Comparison of ENCODE assay signal across 24 mouse cellular contexts in the genomic region with DNA sequence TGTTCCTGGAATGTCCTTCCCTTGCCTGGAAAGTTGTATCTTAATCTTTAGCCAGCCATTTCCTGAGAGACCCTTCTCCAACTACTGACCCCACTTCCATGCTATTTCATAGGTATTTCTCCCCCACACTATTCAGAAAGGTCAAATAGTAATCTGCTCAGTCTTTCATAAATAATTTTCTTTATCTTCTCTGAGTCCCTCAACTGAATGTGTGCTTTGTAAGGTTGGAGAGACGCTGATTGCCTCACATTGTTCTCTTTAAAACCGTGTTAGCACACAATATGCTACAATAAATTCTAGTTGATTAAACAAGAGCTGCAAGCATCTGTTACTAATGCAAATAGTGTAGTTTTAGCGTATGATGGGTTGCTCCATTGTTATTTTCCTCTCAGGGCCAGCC.
DNase-seq lines count a peak whose midpoint lies in the region; ATAC-seq and TF ChIP-seq lines count a peak whose summit lies in the region.
"Had no signal": no experiment of that assay in that cellular context is flagged by ENCODE, and none has a peak within 500 bp of the region (broad histone marks: within the 10 kb centered on the region; RNA-seq: fewer than 3 reads in every experiment).

No protein-coding gene starts in this region.

- ATAC-seq in midbrain, embryonic 14.5 days (ENCODE audit: low FRiP score, low TSS enrichment) = no peak
- ATAC-seq in midbrain, embryonic 15.5 days (replicated peaks) = no peak
- no peak for ATAC-seq in forebrain, embryonic 15.5 days (replicated peaks)
- ATAC-seq: hindbrain, postnatal 0 days; intestine, embryonic 16.5 days had no signal

- H3K27ac ChIP-seq in kidney, adult 2 months (ENCODE audit: insufficient read depth, low read depth, low read length) = peak overlapping the region; percentile 99
- 0 out of 2 replicates have a peak overlapping the region, but pooled peaks have one; percentile 41 for H3K27ac ChIP-seq in midbrain, embryonic 14.5 days (replicated peaks; ENCODE audit: low read depth, low read length)
- H3K27ac ChIP-seq in midbrain, embryonic 15.5 days = no peak overlapping the region
- H3K27ac ChIP-seq in forebrain, embryonic 15.5 days (replicated peaks) = peak overlapping the region; percentile 21; the same call in 1 of the 2 replicates
- H3K27ac ChIP-seq: heart, adult 2 months; heart, embryonic 13.5 days; limb, embryonic 12.5 days; liver, embryonic 13.5 days had no signal

- no peak overlapping the region for H3K4me2 ChIP-seq in midbrain, embryonic 14.5 days (ENCODE audit: low read length)
- H3K4me2 ChIP-seq in midbrain, embryonic 15.5 days = no peak overlapping the region
- H3K4me2 ChIP-seq in forebrain, embryonic 15.5 days (replicated peaks) = no peak overlapping the region
- H3K4me2 ChIP-seq: heart, embryonic 13.5 days; limb, embryonic 12.5 days; liver, embryonic 13.5 days; lung, embryonic 14.5 days had no signal

- 62% methylated on average over 3 of the region's 3 CpGs for WGBS in kidney, adult 2 months
- 53% methylated on average over 3 of the region's 3 CpGs for WGBS in midbrain, embryonic 14.5 days
- 48% methylated on average over 3 of the region's 3 CpGs for WGBS in midbrain, embryonic 15.5 days
- WGBS in forebrain, embryonic 15.5 days = 12% methylated on average over 3 of the region's 3 CpGs

- no peak overlapping the region for H3K4me3 ChIP-seq in kidney, adult 2 months (ENCODE audit: insufficient read depth, low read depth, low read length)
- no peak overlapping the region for H3K4me3 ChIP-seq in midbrain, embryonic 14.5 days (replicated peaks; ENCODE audit: low read depth, low read length)
- H3K4me3 ChIP-seq in midbrain, embryonic 15.5 days = no peak overlapping the region
- H3K4me3 ChIP-seq in forebrain, embryonic 15.5 days = no peak overlapping the region
- H3K4me3 ChIP-seq: heart, adult 2 months; heart, embryonic 13.5 days; limb, embryonic 12.5 days; liver, embryonic 13.5 days; megakaryocyte, embryonic 14.5 days had no signal

- H3K4me1 ChIP-seq in kidney, adult 2 months (ENCODE audit: control insufficient read depth, insufficient read depth, low read length) = peaks cover 19% of the 10 kb centered on the region
- H3K4me1 ChIP-seq in midbrain, embryonic 14.5 days (ENCODE audit: control insufficient read depth, insufficient read depth, low read length) = peaks cover 22% of the 10 kb centered on the region
- peaks cover 21% of the 10 kb centered on the region for H3K4me1 ChIP-seq in midbrain, embryonic 15.5 days
- H3K4me1 ChIP-seq in forebrain, embryonic 15.5 days = peaks cover 27% of the 10 kb centered on the region
- H3K4me1 ChIP-seq: heart, embryonic 13.5 days; limb, embryonic 12.5 days; liver, embryonic 13.5 days; megakaryocyte, embryonic 14.5 days had no signal

- H3K27me3 ChIP-seq in kidney, adult 2 months (replicated peaks; ENCODE audit: control insufficient read depth, insufficient read depth, low read length) = no peaks in the 10 kb centered on the region
- H3K27me3 ChIP-seq in midbrain, embryonic 14.5 days (ENCODE audit: control insufficient read depth, insufficient read depth, low read length) = no peaks in the 10 kb centered on the region
- no peaks in the 10 kb centered on the region for H3K27me3 ChIP-seq in midbrain, embryonic 15.5 days (replicated peaks)
- no peaks in the 10 kb centered on the region for H3K27me3 ChIP-seq in forebrain, embryonic 15.5 days
- H3K27me3 ChIP-seq: heart, embryonic 13.5 days; limb, embryonic 12.5 days; liver, embryonic 13.5 days; megakaryocyte, embryonic 14.5 days had no signal

- no peaks in the 10 kb centered on the region for H3K9me3 ChIP-seq in midbrain, embryonic 14.5 days (ENCODE audit: control insufficient read depth, low read length)
- H3K9me3 ChIP-seq in midbrain, embryonic 15.5 days = no peaks in the 10 kb centered on the region
- H3K9me3 ChIP-seq in forebrain, embryonic 15.5 days = no peaks in the 10 kb centered on the region
- H3K9me3 ChIP-seq: heart, embryonic 13.5 days; limb, embryonic 12.5 days; liver, embryonic 13.5 days; megakaryocyte, embryonic 14.5 days had no signal

- no peaks in the 10 kb centered on the region for H3K36me3 ChIP-seq in kidney, adult 2 months (ENCODE audit: control insufficient read depth, insufficient read depth, low read length)
- no peaks in the 10 kb centered on the region for H3K36me3 ChIP-seq in midbrain, embryonic 14.5 days (ENCODE audit: control insufficient read depth, insufficient read depth, low read length)
- no peaks in the 10 kb centered on the region for H3K36me3 ChIP-seq in midbrain, embryonic 15.5 days (replicated peaks)
- no peaks in the 10 kb centered on the region for H3K36me3 ChIP-seq in forebrain, embryonic 15.5 days
- H3K36me3 ChIP-seq: heart, embryonic 13.5 days; limb, embryonic 12.5 days; liver, embryonic 13.5 days had no signal

- no peak for TF ChIP-seq CTCF in kidney, adult 2 months (conservative IDR thresholded peaks at IDR 0.05; ENCODE audit: insufficient read depth, insufficient read length, low read depth, low read length)

- peak; percentile 11 for DNase-seq in embryo, embryonic 10 days (ENCODE audit: low spot score)
- no peak for DNase-seq in embryo, embryonic 9.5 days (ENCODE audit: extremely low spot score)
- no peak for DNase-seq in kidney, adult 2 months
- DNase-seq in kidney, postnatal 14 days = no peak
- DNase-seq in midbrain, embryonic 14.5 days = no peak
- no peak for DNase-seq in lung, postnatal 10 days
- DNase-seq: adrenal gland, postnatal 25 days; cerebellum, adult 8-10 months; cerebellum, postnatal 36 days; gastrocnemius, postnatal 25 days; heart, adult 2 months; heart, postnatal 14 days; liver, embryonic 13.5 days; lung, embryonic 14.5 days; lung, postnatal 36 days; thymus, adult 18-20 months; thymus, postnatal 36 days had no signal

- no peak overlapping the region for H3K9ac ChIP-seq in midbrain, embryonic 14.5 days (replicated peaks; ENCODE audit: low read length)
- H3K9ac ChIP-seq in midbrain, embryonic 15.5 days = no peak overlapping the region
- no peak overlapping the region for H3K9ac ChIP-seq in forebrain, embryonic 15.5 days (replicated peaks)
- H3K9ac ChIP-seq: heart, embryonic 13.5 days; limb, embryonic 12.5 days; liver, embryonic 13.5 days; lung, embryonic 14.5 days had no signal

- TF ChIP-seq POLR2A in kidney, adult 2 months (IDR thresholded peaks at IDR 0.05; ENCODE audit: low read depth, low read length) = no peak
